Mouse (Mus musculus) stomach, postnatal 0 days (tissue): ENCODE results near the gene Ptpn6.

Experiments
- CTCF ChIP-seq: IDR thresholded peaks from 2 replicates; pipeline ENCODE4 v1.5.1; 2016; ENCODE audit warnings: antibody characterized with exemption, low read depth, mild to moderate bottlenecking, moderate library complexity
- EP300 ChIP-seq: optimal IDR thresholded peaks from 2 replicates; pipeline ENCODE3; 2016; ENCODE audit warnings: antibody characterized with exemption

- TF ChIP-seq CTCF (no peak), EP300 (no peak)
Observed at GRCm38 (mm10) chr6:124743647-124744046, 5.1 kb upstream of the Ptpn6 start.
